Mouse (Mus musculus): ENCODE measurements at regions not wholly inside any gene's neighbourhood (a gene's known extent, or its start where the extent isn't known, plus 50 kb on each side); places are given as distances from the start of the nearest gene placed in this dataset.

DNA sequence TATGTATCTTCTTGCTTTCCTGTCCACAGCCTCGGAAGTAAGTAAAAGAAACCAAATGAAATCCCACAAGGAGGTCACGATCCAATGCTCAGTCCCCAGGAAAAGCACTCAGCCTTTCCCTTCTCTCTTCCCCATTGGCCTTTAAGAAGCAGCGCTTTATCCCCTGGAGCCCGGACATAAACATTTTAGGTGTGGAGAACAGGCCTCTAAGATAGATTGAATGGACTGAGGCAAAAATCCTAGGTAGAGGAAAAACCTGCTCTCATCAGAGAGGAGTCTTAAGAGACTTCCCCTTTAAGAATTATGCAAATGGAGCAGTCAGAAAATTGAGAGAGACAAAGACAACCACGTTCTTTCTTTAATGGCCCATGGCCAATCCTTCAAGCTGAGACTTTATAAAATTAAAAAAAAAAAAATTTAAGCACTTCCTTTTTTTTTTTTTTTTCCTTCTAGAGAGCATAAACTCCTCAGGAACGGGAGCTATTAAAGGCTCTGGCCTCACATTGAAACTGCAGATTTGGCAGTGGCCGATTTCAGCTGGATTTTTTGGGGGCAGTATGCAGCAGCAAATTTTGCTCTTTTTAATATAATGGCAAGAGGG, 1020.5 kb downstream of the 9330182O14Rik start:
- DNase-seq (ENCODE audit: low spot score in 2 of 2), result no peak

- peak in 1 of 2 experiments; percentile 5 for DNase-seq (ENCODE audit: low spot score in 2 of 2)
These were observed 1021.0 kb downstream of the 9330182O14Rik start for GRCm38 (mm10) chr15:41155169-41155638.

GRCm38 (mm10) chr15:41157802-41158201, 1023.6 kb downstream of the 9330182O14Rik start:
- peak in 1 of 2 experiments; percentile 31 for DNase-seq (ENCODE audit: low spot score in 2 of 2)

GRCm38 (mm10) chr15:41162268-41162667, 1028.1 kb downstream of the 9330182O14Rik start:
- peak; percentile 9 to 65 for DNase-seq (ENCODE audit: low spot score in 2 of 2)

- DNase-seq (ENCODE audit: low spot score in 2 of 2), result peak; percentile 19 to 80
These were observed 1028.6 kb downstream of the 9330182O14Rik start for GRCm38 (mm10) chr15:41162793-41163192.

GRCm38 (mm10) chr15:41163643-41164358, 1029.6 kb downstream of the 9330182O14Rik start:
- DNase-seq (ENCODE audit: low spot score in 2 of 2), result peak in 1 of 2 experiments; percentile 71

DNA sequence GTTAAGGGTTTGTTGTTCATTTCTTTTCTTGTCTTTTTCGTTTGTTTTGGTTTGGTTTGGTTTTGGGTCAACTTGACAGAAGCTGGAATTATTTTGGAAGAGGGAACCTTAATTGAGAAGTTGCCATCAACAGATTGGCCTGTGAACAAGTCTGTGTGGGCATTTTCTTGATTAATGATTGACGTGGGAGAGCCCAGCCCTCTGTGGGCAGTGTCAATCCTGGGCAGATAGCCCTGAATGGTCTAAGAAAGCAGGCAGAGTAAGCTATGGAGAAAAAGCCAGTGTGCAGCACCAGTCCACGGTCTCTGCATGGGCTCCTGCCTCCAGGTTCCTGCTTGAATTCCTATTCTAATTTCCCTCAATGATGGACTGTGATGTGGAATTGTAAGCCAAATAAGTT, 1031.4 kb downstream of the 9330182O14Rik start:
- DNase-seq (ENCODE audit: low spot score in 2 of 2), result no peak

- DNase-seq (ENCODE audit: low spot score in 2 of 2), result no peak
These were observed 1056.6 kb downstream of the 9330182O14Rik start for GRCm38 (mm10) chr15:41190792-41191191.

DNA sequence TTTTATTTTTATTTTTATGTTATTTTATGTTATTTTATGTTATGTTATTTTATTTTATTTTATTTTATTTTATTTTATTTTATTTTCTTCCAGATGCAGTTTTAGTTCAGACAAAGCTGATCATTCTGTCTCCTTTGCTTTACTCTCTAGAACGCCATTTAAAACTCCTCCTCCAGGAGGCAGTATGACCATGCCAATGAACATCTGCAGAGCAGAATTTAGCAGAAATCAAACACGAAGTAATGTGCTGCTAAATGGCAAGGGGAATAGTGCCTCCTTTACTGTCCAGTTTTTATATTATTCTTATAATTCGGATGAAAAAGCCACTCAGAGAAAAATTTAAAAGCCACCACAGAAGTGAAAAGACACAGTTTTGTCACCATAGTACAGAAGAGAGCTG, 1059.1 kb downstream of the 9330182O14Rik start:
- peak; percentile 65 to 91 for DNase-seq (ENCODE audit: low spot score in 2 of 2)

DNA sequence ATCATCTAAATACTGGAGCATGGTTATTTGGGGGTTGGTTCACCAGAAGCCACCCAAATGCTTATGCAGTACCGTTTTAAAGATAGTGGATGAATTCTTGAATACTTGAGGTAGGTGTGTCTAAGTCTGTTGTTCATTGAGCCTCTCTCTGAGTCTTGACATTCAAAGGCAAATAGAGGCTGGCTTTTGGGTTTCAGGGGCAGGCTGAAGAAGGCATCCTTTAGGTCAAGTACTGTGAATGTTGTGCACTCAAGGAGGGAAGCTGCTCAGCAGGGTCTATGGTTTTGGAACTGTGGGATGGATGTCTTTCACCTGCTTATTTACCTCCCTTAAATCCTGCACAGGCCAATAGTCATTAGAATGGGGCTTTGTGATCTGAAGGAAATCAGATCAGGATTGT, 1089.6 kb downstream of the 9330182O14Rik start:
- DNase-seq (ENCODE audit: low spot score in 2 of 2), result no peak

- peak; percentile 27 to 67 for DNase-seq (ENCODE audit: low spot score in 2 of 2)
These were observed 1098.4 kb downstream of the 9330182O14Rik start for GRCm38 (mm10) chr15:41232406-41233060.

Data from layer of hippocampus, adult 18-20 months (tissue).